Mouse (Mus musculus) limb, embryonic 13.5 days (tissue): Measurements from ENCODE around the gene Epn2. TPM values are rescaled to one million over a fixed set of nuclear protein-coding genes. Genes with fewer than 3 reads are reported as not detected.

Experiments
- ATAC-seq: fragments of 200-750 bp; cut with Nextera tagmentation; 2 replicates; pipeline ENCODE4 v1.8.0; 2017; ENCODE audit warnings: low read depth, moderate number of reproducible peaks, moderate TSS enrichment; ENCODE audit not compliant: low FRiP score
- H3K27ac ChIP-seq: fragments of 300-500 bp; sonication (generic); 2 replicates; pipeline ENCODE4 v1.5.1; 2015; ENCODE audit warnings: inconsistent platforms, mild to moderate bottlenecking, moderate library complexity
- H3K27me3 ChIP-seq: fragments of 300-500 bp; sonication (generic); 2 replicates; pipeline ENCODE4 v1.6.1; 2015; ENCODE audit warnings: mild to moderate bottlenecking, inconsistent platforms
- H3K36me3 ChIP-seq: fragments of 300-500 bp; sonication (generic); 2 replicates; pipeline ENCODE4 v1.6.1; 2015; ENCODE audit warnings: inconsistent platforms, mild to moderate bottlenecking, moderate library complexity
- H3K4me1 ChIP-seq: fragments of 300-500 bp; sonication (generic); 2 replicates; pipeline ENCODE4 v1.6.1; 2015; ENCODE audit warnings: inconsistent platforms
- H3K4me2 ChIP-seq: fragments of 300-500 bp; sonication (generic); replicated peaks from 2 replicates; pipeline ENCODE4 v1.6.1; 2015; ENCODE audit warnings: inconsistent platforms, mild to moderate bottlenecking, moderate library complexity
- H3K4me3 ChIP-seq: fragments of 300-500 bp; sonication (generic); 2 replicates; pipeline ENCODE4 v1.5.1; 2015; ENCODE audit warnings: moderate library complexity, mild to moderate bottlenecking, inconsistent platforms
- H3K9ac ChIP-seq: fragments of 300-500 bp; sonication (generic); 2 replicates; pipeline ENCODE4 v1.6.1; 2015; ENCODE audit warnings: mild to moderate bottlenecking, inconsistent platforms
- H3K9me3 ChIP-seq: fragments of 300-500 bp; sonication (generic); 2 replicates; pipeline ENCODE4 v1.6.1; 2016; ENCODE audit warnings: inconsistent platforms
- WGBS: fragments of 180-500 bp; shearing (Covaris S2); methylation state at CpG from one replicate; pipeline ENCODE4 v1.1.7; 2015; 5-methylcytosine and 5-hydroxymethylcytosine counted together
- polyA plus RNA-seq: library from polyadenylated mRNA; unstranded; fragments of >200 nt; fragmentation: Nextera tagmentation; extraction: Ambion mirVana; gene quantifications from 2 replicates; pipeline ENCODE4 v1.2.1, GENCODE M21; 2015

Gene Epn2
- polyA plus RNA-seq, result 30.0 and 32.1 TPM in 2 replicates

DNA sequence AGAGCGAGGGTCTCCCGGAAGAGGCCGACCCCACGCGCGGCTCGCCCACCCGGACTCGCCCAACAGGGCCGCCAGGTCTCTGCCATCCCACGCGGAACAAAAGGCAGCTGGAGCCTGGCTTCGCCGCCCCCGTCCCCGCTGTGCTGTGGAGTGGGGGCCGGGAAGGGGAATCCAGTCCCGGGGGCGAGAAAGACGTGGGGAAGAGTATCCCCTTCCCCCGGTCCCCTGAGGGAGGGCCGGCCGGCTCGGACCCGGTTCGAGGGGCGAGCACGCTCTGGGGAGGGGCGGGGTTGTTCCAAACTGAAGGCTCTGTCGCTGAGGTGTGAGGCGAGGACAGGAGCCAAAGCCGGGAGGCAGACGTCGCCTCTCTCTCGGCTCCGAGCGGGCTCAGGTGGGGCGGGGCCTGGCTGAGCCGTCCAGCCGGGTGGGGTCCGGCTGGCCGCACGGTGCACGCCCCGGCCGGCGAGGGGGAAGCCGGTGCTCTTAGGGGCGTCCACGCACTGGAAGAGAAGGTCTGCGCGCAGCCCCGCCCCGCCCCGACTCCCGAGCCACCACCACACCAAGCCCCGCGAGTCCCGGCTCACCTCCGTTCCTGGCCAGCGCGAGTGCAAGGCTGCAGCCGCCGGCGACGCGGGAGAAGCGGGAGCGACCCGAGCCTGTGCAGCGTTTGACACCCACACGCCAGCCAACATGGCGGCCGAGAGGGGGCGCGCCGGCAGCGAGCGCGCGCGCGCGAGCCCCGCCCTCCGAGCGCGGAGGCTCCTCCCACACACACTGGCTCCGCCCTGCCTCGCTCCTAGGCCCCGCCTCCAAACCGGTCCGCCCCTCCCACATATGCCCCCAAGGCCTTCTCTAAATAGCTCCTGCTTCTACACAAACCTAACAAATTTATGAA lies at the start of gene Epn2:
Gene Epn2, minus strand, starts transcription at position 705 of the 895 bp plus-strand sequence.
- WGBS, result under 1% methylated on average over 53 of the region's 93 CpGs
- Histone ChIP-seq H3K9ac (peak within 1 kb of the TSS; percentile 86), H3K9me3 (peaks cover 6% of the 10 kb centered on the region), H3K4me2 (peak within 1 kb of the TSS; percentile 74), H3K4me1 (peaks cover 16% of the 10 kb centered on the region), H3K4me3 (peak within 1 kb of the TSS; percentile 71), H3K27me3 (no peaks in the 10 kb centered on the region), H3K36me3 (peaks cover 8% of the 10 kb centered on the region; the same call in 1 of the 2 replicates), H3K27ac (peak within 1 kb of the TSS; percentile 86)
- peak; percentile 94 for ATAC-seq

GRCm38 (mm10) chr11:61626509-61626908 lies 47.0 kb upstream of the Epn2 start:
- no peak overlapping the region for H3K27ac ChIP-seq
- 85% methylated on average over 1 of the region's 1 CpGs for WGBS
- H3K4me2 ChIP-seq, result no peak overlapping the region
- H3K36me3 ChIP-seq, result no peaks in the 10 kb centered on the region
- H3K9ac ChIP-seq, result no peak overlapping the region
- ATAC-seq, result no peak
- H3K4me3 ChIP-seq, result no peak overlapping the region
- no peaks in the 10 kb centered on the region for H3K27me3 ChIP-seq
- H3K9me3 ChIP-seq, result 0 out of 2 replicates have a peak, but pooled peaks cover 4% of the 10 kb centered on the region
- H3K4me1 ChIP-seq, result no peaks in the 10 kb centered on the region

DNA sequence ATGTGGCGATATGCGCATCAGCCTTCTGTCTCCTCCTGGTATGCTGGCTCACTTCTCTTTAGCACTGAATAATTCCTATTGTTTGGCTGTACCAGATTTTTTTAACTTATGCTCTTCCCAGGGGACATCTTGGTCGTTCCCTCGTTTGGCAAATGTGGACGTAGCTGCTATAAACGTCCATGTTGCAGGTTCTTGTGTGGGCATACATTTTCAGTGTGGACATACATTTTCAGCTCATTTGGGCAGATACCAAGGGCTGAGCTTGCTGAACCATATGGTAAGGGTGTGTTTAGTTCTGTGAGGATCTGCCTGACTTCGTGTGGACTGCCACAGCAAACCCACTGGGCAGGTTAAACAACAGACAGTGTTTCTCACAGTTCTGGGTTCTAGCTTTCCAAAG lies 45.6 kb upstream of the Epn2 start:
- ATAC-seq, result no peak
- no peak overlapping the region for H3K27ac ChIP-seq
- H3K27me3 ChIP-seq, result no peaks in the 10 kb centered on the region
- no peak overlapping the region for H3K9ac ChIP-seq
- H3K9me3 ChIP-seq, result 0 out of 2 replicates have a peak, but pooled peaks cover 4% of the 10 kb centered on the region
- H3K4me2 ChIP-seq, result no peak overlapping the region
- no peak overlapping the region for H3K4me3 ChIP-seq
- no peaks in the 10 kb centered on the region for H3K4me1 ChIP-seq
- 71% methylated on average over 7 of the region's 7 CpGs for WGBS
- no peaks in the 10 kb centered on the region for H3K36me3 ChIP-seq

DNA sequence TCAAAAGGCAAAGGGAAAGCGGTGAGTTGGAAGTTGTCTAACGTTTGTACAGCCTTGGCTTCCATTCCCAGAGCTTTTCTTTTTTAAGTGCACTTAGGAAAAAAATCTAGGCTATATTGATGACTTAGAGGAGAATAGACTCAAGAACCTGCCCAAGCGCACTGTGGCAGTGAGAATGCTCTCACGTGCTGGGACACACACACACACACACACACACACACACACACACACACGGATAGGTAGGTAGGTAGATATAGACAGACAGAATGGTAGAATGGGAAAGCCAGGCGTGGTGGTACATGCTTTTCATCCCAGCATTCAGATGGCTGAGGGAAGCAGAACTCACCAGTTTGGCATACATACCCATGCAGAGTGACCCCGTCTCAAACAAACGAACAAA lies 41.3 kb upstream of the Epn2 start:
- H3K9ac ChIP-seq, result peak overlapping the region; percentile 60; the same call in 1 of the 2 replicates
- H3K4me2 ChIP-seq, result peak overlapping the region; percentile 78
- WGBS, result 61% methylated on average over 8 of the region's 8 CpGs
- H3K9me3 ChIP-seq, result no peaks in the 10 kb centered on the region
- no peaks in the 10 kb centered on the region for H3K36me3 ChIP-seq
- peak overlapping the region; percentile 3; the same call in 1 of the 2 replicates for H3K27ac ChIP-seq
- no peak for ATAC-seq
- H3K4me1 ChIP-seq, result peaks cover 16% of the 10 kb centered on the region
- H3K27me3 ChIP-seq, result no peaks in the 10 kb centered on the region
- peak overlapping the region; percentile 46 for H3K4me3 ChIP-seq

GRCm38 (mm10) chr11:61620254-61620670 lies 40.8 kb upstream of the Epn2 start:
- ATAC-seq, result peak; percentile 75
- Histone ChIP-seq H3K4me3 (peak overlapping the region; percentile 46), H3K4me1 (peaks cover 21% of the 10 kb centered on the region), H3K27ac (peak overlapping the region; percentile 3; the same call in 1 of the 2 replicates), H3K9me3 (no peaks in the 10 kb centered on the region), H3K4me2 (peak overlapping the region; percentile 78), H3K9ac (peak overlapping the region; percentile 60), H3K36me3 (no peaks in the 10 kb centered on the region), H3K27me3 (no peaks in the 10 kb centered on the region)
- 0% methylated on average over 16 of the region's 17 CpGs for WGBS

DNA sequence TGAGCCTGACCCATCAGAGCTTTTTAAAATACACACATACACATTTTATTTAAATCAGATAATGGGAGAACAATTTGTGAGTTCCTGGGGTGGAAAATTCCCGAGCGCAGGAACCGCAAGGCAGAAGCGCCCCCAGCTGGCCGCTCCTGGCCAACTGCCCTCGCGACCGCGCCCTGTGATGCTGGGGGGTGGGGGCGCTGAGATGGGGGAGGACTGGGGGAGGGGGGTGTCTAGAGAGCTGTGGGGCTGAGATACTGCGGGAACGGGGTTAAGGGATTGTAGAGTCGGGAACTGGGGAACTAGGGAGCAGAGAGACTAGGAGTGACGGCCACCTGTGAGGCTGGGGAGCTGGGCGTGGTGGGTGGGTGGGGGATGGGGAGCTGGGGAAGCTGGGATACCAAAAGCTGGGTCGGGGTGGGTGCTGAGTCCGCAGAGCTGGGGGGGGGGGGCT lies 40.3 kb upstream of the Epn2 start:
- H3K9ac ChIP-seq, result peak overlapping the region; percentile 60
- H3K4me2 ChIP-seq, result peak overlapping the region; percentile 78
- H3K4me3 ChIP-seq, result peak overlapping the region; percentile 46
- no peaks in the 10 kb centered on the region for H3K9me3 ChIP-seq
- H3K36me3 ChIP-seq, result no peaks in the 10 kb centered on the region
- peaks cover 23% of the 10 kb centered on the region for H3K4me1 ChIP-seq
- H3K27ac ChIP-seq, result no peak overlapping the region
- ATAC-seq, result peak; percentile 57
- H3K27me3 ChIP-seq, result no peaks in the 10 kb centered on the region
- under 1% methylated on average over 16 of the region's 17 CpGs for WGBS

- H3K4me2 ChIP-seq, result peak overlapping the region; percentile 78
- H3K9me3 ChIP-seq, result no peaks in the 10 kb centered on the region
- H3K36me3 ChIP-seq, result no peaks in the 10 kb centered on the region
- peaks cover 23% of the 10 kb centered on the region for H3K4me1 ChIP-seq
- peak overlapping the region; percentile 46 for H3K4me3 ChIP-seq
- no peaks in the 10 kb centered on the region for H3K27me3 ChIP-seq
- H3K9ac ChIP-seq, result peak overlapping the region; percentile 60; the same call in 1 of the 2 replicates
- H3K27ac ChIP-seq, result no peak overlapping the region
- WGBS, result 19% methylated on average over 6 of the region's 6 CpGs
- no peak for ATAC-seq
Measured at GRCm38 (mm10) chr11:61619356-61619755, 39.9 kb upstream of the Epn2 start.

DNA sequence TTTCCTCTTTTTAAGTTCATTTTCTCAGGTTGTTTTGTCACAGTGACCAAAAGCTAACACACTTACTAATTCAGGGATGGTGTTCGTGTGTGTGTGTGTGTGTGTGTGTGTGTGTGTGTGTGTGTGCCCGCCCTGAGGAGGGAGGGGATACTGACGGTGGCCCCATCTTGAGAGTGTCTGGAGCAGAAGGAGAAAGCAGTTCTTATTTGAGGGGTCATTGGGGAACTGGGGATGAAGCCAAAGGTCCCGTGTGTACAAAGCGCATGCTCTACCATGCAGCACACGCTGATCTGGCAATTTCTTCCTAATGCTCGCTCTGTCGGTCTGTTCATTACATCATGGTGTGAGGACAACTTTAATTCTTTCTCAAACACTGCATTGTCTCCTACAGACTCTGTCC lies 39.1 kb upstream of the Epn2 start:
- no peaks in the 10 kb centered on the region for H3K36me3 ChIP-seq
- H3K9ac ChIP-seq, result no peak overlapping the region
- no peaks in the 10 kb centered on the region for H3K27me3 ChIP-seq
- no peak for ATAC-seq
- no peaks in the 10 kb centered on the region for H3K9me3 ChIP-seq
- H3K4me2 ChIP-seq, result no peak overlapping the region
- no peak overlapping the region for H3K27ac ChIP-seq
- no peak overlapping the region for H3K4me3 ChIP-seq
- WGBS, result 80% methylated on average over 8 of the region's 8 CpGs
- peaks cover 23% of the 10 kb centered on the region for H3K4me1 ChIP-seq

DNA sequence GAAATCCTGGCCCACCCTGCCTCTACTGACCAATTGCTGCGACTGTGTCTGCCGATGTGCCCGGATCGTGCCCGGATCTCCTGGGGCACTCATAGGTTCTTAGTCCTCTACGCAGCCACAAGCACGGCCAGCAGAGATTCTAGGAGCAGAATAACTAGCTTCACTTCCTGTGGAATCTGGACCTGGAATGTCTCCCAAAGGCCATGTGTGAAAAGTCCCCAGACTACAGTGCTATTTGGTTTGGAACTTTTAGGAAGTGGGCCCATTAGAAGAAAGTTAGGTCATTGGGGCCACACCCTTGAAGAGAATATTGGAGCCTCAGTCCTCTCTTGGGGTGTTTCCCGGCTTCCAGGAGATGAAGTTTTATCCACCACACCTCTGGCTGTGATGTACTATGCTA lies 38.6 kb upstream of the Epn2 start:
- Histone ChIP-seq H3K27me3 (no peaks in the 10 kb centered on the region), H3K4me1 (peaks cover 23% of the 10 kb centered on the region), H3K9ac (no peak overlapping the region), H3K4me2 (no peak overlapping the region), H3K36me3 (no peaks in the 10 kb centered on the region), H3K27ac (no peak overlapping the region), H3K9me3 (no peaks in the 10 kb centered on the region), H3K4me3 (no peak overlapping the region)
- no peak for ATAC-seq
- 86% methylated on average over 8 of the region's 8 CpGs for WGBS

GRCm38 (mm10) chr11:61617293-61617975 lies 37.9 kb upstream of the Epn2 start:
- no peaks in the 10 kb centered on the region for H3K27me3 ChIP-seq
- no peaks in the 10 kb centered on the region for H3K9me3 ChIP-seq
- no peak overlapping the region for H3K9ac ChIP-seq
- H3K27ac ChIP-seq, result no peak overlapping the region
- H3K4me3 ChIP-seq, result no peak overlapping the region
- 70% methylated on average over 7 of the region's 7 CpGs for WGBS
- no peaks in the 10 kb centered on the region for H3K36me3 ChIP-seq
- peaks cover 23% of the 10 kb centered on the region for H3K4me1 ChIP-seq
- ATAC-seq, result no peak
- no peak overlapping the region for H3K4me2 ChIP-seq

GRCm38 (mm10) chr11:61616523-61617292 lies 37.2 kb upstream of the Epn2 start:
- Histone ChIP-seq H3K9me3 (no peaks in the 10 kb centered on the region), H3K4me1 (peaks cover 23% of the 10 kb centered on the region), H3K4me3 (no peak overlapping the region), H3K36me3 (no peaks in the 10 kb centered on the region), H3K27ac (peak overlapping the region; percentile 39; the same call in 1 of the 2 replicates), H3K9ac (0 out of 2 replicates have a peak overlapping the region, but pooled peaks have one; percentile 19), H3K27me3 (no peaks in the 10 kb centered on the region), H3K4me2 (peak overlapping the region; percentile 68)
- 69% methylated on average over 9 of the region's 9 CpGs for WGBS
- ATAC-seq, result no peak
